Mouse (Mus musculus) gastrocnemius, postnatal 14 days (tissue): ENCODE data around the gene Ank3. TPM values are rescaled to one million over a fixed set of nuclear protein-coding genes. Genes with fewer than 3 reads are reported as not detected.

ENCODE experiments used
- DNase-seq: peaks from one replicate; pipeline ENCODE4 v3.0.0; 2021; ENCODE audit warnings: mixed read lengths
- intact Hi-C: fragments of 180-260 bp; cut with DNase I; formaldehyde crosslinking; loops from one replicate; pipeline ENCODE4 v1.15.1; 2025; ENCODE audit warnings: low total_unique reads
- total RNA-seq, 2 experiments: library from RNA; stranded (reverse); gene quantifications; 2 replicates each; pipeline ENCODE4 v1.2.3; 2021

Ank3 gene
- total RNA-seq, 2 experiments from 2014 or later: 78.4 to 112 TPM

- DNase-seq: no peak
- intact Hi-C loops: no loop called here
Observed at GRCm38 (mm10) chr10:69530326-69530725, 131.8 kb downstream of the Ank3 start.

- no peak for DNase-seq
- intact Hi-C loops: no loop called here
Observed at GRCm38 (mm10) chr10:69531569-69531968, 133.0 kb downstream of the Ank3 start.

- DNase-seq: no peak
- intact Hi-C loops: no loop called here
Observed at GRCm38 (mm10) chr10:69532169-69532730, 133.7 kb downstream of the Ank3 start.

- intact Hi-C loops: no loop called here
- DNase-seq: peak; percentile 52
Observed at GRCm38 (mm10) chr10:69533505-69534388, 135.2 kb downstream of the Ank3 start.

DNA sequence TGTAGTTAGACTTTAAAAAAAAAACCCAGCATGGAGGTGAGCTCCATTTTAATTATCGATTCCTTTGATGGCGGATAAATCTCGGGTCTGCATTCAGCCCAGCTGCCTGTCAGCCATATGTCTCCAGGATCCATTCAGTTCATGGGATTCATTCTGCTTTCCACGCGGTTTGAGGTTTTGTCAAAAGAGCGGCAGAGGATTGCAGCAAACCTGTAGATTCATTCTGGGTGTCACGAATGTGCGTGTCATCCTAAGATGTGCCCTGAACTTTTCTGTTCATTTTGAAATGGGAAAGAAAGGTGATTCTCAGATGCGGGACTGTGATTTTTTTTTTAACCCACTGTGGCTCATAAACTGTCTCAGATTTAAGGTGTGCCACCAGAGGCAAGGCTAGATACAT lies 136.1 kb downstream of the Ank3 start:
- intact Hi-C loops: no loop called here
- DNase-seq: no peak

DNA sequence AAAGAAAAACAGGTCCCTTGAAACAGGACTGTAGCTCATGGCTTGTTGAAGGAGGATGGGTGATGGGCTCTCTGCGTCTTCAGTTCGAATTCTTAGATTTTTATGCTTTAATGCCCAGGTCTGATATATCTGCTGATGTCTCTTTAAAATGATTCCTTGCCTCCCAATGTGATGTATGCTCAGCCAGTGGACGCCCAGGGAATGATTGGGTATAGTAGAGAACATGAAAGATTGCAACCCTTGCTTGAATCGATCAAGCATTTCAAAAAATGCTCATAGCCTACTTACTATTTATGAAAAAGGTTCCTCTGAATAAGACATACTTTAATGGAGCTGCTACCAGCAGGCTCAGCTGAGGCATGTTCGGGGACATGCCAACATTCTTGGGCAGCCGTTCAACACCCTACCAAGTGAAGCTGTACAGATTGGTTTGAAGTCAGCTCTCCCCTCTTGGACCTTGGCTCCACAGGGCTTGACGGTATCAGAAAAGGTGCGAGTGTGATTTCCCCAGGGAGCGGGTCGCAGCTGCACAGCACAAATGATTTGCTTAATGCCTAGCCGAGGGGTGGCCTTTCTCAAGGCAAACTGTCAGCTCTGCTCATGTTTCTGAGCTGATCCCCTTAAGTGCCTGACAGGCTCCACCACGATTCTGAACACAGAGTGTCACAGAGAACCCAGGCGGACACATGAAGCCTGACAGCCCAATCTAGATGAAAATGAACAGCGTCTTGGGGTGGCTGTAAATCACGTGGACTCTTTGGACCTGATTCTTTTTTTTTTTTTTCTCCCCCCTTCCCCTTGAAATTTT lies 136.8 kb downstream of the Ank3 start:
- intact Hi-C loops: no loop called here
- peak; percentile 49 for DNase-seq

DNA sequence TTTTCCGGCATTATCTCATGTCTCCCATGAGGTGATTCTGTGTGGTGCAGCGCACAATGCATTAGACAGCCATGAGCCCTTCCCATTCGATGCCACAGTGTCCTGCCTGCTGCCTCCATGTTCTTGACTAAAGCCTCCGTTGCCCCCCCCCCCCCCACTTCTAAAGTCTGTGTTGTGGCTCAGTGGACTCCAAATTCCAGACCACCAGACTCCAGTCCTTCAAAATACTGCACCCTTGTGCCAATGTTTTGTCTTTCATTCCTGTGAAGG lies 137.3 kb downstream of the Ank3 start:
- DNase-seq: no peak
- intact Hi-C loops: no loop called here

GRCm38 (mm10) chr10:69536372-69537075 lies 138.0 kb downstream of the Ank3 start:
- intact Hi-C loops: no loop called here
- no peak for DNase-seq

- intact Hi-C loops: no loop called here
- no peak for DNase-seq
Observed at GRCm38 (mm10) chr10:69538236-69538635, 139.7 kb downstream of the Ank3 start.

GRCm38 (mm10) chr10:69542439-69542838 lies 143.9 kb downstream of the Ank3 start:
- no peak for DNase-seq
- intact Hi-C loops: no loop called here

DNA sequence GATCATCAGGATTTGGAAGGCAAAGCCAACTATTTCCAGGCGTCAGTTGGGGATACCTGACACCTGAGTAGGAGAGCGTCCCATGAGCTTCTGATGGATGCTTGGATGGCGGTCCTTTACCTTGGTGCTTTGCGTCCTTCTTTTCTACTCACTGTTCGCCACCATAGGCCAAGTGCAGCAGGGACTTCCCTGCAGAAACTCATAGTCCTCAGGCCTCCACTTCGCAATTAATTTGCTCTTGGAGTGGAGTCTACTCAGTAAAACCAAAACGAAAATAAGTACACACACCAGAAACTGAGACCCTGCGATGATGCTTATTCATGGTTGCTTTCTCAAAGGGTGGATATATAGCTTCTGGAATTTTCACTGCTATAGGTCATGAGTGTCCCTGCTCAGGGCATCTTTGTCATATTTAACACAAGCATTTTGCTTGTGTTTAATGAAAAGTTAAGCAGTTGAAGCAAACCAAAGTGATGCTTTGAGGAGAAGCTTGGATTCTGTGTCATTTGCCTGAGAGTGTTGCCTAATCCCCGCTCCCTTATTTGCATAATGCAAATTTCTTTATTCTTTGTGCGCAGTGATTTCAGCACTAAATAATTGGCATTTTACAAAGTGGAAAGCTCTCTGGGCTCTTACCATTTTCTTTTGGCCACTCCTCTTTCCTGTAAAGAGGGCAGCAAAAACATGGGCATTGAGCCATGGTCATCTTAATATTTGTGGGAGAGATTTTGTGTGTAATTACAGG lies 145.5 kb downstream of the Ank3 start:
- intact Hi-C loops: no loop called here
- no peak for DNase-seq

GRCm38 (mm10) chr10:69544653-69545052 lies 146.1 kb downstream of the Ank3 start:
- intact Hi-C loops: no loop called here
- no peak for DNase-seq

DNA sequence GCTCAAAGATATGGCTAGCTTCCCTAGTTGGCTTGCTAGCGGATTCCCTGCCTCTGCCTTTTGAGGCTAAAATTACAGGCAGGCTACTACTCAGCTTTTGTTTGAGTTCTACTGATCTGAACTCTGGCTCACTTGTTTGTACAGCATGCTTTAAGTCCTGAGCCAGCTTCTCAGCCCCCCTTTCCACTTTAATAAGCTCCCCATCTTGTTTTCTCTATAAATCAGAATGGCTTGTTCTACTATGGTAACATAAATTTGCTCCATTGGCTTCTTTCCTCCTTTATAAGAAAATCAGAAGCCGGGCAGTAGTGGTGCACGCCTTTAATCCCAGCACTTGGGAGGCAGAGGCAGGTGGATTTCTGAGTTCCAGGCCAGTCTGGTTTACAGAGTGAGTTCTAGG lies 147.4 kb downstream of the Ank3 start:
- intact Hi-C loops: no loop called here
- no peak for DNase-seq

GRCm38 (mm10) chr10:69546643-69547042 lies 148.1 kb downstream of the Ank3 start:
- intact Hi-C loops: no loop called here
- peak; percentile 32 for DNase-seq

- DNase-seq: no peak
- intact Hi-C loops: no loop called here
Observed at GRCm38 (mm10) chr10:69548771-69549170, 150.2 kb downstream of the Ank3 start.

DNA sequence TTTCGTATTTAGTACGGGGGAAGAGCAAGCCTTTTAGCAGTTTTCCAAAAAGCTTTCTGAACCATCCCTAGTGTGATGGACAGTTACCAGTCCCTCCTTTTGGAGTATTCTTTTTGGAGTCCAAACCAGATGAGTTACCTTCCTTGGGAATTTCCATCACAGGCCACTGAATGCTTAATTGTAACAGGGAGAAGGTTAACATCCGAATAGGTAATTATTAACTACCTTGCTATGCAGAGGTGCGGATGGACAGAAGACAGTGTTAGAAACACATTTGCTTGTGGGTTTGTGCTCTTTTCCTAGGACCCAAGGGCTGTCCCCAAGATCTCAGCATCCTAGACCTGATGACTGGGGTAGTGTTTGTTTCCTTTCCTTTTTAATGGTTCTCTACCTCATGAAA lies 150.6 kb downstream of the Ank3 start:
- intact Hi-C loops: no loop called here
- DNase-seq: no peak

GRCm38 (mm10) chr10:69550824-69551223 lies 152.3 kb downstream of the Ank3 start:
- intact Hi-C loops: no loop called here
- DNase-seq: no peak

GRCm38 (mm10) chr10:69553091-69553490 lies 154.5 kb downstream of the Ank3 start:
- intact Hi-C loops: no loop called here
- DNase-seq: no peak

DNA sequence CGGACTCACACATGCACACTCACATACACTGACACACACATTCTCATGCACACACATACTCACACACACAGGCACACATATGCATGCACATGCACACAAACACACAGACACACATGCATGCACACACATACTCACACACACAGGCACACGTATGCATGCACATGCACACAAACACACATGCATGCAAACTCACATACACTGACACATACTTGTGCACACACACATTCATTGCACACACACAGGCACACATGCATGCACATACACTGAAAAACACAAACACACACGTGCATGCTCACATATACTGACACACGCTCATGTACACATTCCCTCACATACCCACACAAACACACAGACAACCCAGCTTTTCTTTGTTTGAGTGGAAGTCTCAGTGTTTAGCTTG lies 157.0 kb downstream of the Ank3 start:
- intact Hi-C loops: no loop called here
- DNase-seq: no peak
